Mouse (Mus musculus): ENCODE measurements around the gene Mrps21. TPM values are rescaled to one million over a fixed set of nuclear protein-coding genes. Genes with fewer than 3 reads are reported as not detected.
"Not testable (repeated sequence)": the region's sequence is repeated elsewhere in the genome, so short reads cannot be mapped to it uniquely, and the experiment has no call there.

Mrps21 gene
- 100 to 1,000 TPM; 192 to 303 (median 226) TPM for total RNA-seq (2022)

DNA sequence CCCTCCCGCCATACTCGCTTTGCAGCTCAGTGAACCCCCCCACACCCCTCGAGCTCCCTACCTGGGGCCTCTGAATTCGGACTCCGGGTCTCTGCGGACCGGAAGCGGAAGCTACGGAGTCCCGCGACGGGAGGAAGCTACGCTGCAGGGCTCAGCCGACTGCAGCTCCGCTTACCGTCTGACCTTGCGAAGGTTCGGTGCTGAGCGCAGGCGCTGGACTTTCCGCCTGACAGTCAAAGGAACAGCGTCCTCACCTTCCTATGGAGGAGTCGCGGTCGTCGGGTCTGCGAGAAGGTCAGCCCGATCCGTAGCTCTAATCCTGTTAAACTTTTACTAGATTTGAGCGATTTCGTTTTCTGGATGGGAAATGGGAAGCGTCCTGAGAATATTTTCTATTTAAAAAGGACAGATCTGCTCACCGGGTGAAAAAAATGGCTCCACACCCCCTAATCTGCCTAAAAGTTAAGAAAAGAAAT, at the start of gene Mrps21:
Gene Mrps21 (minus strand): TSS at position 128 of the 476 bp plus-strand sequence.
- peak; percentile 87 for DNase-seq

DNA sequence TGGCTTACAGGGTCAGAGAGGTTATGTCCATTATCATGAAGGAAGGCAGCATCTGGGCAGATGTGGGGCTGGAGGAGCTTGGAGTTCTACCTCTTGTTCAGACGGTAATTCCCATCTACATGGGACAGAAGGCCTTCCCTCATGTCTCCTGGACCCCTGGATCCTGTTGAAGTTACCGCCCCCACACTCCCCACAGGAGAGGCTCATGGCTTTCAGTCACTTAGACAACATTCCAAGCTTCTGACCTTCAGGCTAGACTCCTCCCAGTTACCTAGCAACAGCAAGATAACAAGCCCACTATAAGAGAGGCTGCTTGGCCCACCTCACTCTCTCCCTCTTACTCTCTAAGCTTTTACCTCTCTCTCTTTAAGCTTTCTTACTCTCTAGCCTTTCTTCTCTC, 49.2 kb upstream of the Mrps21 start:
- not testable (repeated sequence) for DNase-seq

DNA sequence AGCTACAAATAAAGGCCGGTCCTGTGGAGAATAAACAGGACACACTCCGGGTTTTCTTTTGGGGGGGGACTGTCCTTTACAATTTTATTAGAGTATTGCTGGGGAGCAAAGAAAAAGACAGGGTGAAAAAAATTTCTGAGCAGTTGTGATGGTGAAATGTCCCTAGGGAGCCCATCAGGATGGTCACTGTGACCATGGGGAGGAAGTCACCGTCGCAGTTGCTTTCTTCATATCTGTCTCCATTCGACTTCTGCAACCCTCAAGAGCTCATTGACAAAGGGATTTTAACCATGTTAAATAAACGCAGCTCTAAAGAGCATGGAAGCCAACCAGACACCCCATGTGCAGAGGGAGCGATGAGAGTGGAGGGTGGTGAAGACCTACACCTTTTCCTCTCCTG, 45.4 kb upstream of the Mrps21 start:
- no peak for DNase-seq

DNA sequence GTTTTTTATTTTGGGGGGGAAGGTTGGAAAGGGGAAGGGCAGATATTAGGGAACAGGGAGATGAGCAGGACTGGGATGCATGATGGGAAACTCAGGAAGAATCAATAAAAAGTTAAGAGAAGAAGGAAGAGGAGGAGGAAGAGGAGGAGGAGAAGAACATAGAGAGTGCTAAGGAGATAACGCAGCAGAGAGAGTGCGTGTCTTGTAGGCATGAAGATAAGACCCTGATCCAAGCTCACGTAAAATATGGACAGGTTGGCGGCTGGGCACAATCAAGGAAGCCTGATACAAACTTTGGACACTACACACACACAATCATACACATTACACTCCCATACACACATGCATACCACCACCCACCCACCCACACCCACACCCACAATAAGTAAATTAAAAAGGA, 43.4 kb upstream of the Mrps21 start:
- no peak for DNase-seq

DNA sequence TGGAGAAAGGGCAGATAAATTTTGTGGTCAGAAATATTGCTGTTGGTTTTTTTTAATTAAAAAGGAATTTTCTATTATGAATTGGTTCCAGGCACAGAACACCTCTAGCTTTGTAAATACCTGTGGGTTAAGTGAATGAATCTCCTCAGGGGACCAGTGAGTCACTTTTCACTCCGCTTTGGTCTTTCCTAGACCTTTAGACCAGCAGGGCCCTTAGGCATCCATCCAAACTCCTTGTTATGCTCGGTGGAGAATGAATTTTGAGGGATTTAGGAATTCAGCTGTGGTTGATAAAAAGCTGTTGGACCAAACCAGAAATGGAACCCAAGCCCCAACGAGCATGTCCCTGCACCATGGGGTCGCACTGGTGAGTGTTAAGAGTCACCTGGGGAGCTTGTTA, 36.3 kb upstream of the Mrps21 start:
- no peak for DNase-seq

DNA sequence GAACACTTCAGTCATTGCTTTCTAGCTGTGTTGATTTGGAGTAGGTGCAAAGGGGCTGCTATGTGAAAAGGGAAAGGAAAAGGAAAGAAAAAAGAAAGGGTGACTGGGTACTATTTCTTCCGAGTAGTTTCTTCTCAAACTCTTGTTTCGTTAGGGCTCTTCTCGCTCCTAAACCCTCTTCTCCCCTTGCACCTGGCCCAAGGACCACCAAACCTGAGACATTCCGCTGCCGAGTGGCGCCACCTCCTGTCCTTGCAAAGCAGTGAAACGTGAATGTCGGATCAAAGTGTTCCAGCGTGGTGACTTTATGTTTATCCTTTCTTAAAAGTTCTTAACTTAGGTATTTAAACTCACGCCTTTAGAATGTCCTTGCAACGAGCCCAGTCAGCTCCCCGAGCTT, 35.5 kb upstream of the Mrps21 start:
- DNase-seq: no peak

DNA sequence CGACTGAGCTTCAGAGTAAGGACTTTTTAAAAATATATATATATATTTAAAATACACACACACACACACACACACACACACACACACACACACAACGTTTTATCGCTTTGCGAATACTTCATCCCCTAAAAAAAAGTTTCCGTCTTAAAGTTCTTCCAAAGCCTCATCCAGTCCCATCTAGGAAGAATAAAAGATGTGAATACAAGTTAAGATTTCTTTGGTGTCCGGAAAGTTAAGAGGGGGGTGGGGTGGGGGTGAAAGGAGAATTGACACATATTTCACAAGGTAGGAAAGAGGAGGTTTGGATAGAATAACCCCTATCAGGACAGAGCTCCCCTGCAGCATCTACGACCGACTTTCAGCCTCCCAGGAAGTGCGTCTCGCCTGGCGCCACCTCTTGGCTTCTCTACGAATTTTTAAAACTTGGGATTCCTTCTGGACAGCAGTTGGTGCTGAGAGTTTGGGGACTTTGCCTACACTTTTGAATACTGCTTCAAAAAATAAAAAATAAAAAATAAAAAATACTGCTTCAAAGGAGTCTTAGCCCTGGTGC, 34.7 kb upstream of the Mrps21 start:
- DNase-seq: no peak

DNA sequence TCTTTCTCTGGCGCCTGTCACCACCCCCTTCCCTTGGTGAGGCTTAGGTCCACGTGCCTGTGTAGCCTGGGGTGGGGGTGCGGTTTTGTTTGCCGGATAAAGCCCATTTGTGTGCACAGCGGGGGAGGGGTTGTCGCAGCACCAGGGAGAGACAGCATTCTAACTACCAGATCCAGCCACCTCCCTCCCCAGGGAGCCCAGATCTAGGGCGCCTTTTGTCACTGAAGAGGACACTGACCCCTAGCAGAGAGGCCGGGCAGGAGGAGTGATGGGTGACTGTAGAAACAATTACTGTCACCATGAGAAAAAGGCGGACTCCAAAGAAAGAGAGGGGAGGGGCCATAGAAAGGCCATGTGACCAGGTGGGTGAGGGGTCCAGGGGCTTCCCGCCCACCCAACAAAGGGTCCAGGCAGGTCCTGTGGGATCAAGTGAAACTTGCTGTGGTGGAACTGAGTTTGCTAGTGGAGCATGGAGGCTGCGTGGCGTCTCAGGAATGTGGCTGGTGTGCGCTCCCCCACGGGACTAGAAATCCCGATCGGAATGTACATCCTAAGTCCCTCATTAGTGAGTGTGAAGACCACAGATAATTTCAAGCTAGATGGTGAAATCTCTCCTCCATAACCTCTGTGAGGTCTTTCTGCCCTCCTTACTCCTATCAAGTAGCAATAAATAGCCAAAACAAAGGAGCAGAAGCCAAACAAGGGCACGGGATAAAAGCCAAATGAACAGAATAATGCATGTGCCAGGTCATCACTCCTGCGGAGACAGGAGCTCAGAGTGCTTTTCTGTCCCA, 34.0 kb upstream of the Mrps21 start:
- DNase-seq: no peak

DNA sequence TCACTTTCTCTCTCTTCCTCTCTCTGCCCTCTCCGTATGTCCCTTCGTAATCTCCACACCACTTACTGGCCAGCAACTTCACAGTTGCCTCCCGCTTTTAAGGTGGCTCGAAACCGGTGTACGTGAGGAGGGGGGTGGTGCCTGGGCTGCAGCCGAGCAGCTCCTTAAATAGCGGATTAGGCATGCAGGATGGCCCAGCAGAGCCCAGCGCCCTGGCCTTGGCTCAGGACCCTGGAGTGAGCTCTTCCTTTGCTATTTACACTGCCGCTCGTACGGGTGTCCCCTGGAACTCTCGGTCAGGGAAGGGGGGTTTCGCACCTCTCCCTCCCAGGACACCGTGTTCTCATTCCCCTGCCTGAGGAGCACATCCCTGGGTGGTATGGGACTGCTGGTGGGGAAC, 33.2 kb upstream of the Mrps21 start, which contains the start of gene Car14:
Gene Car14 (minus strand): TSS at position 124 of the 400 bp plus-strand sequence.
- no peak for DNase-seq

DNA sequence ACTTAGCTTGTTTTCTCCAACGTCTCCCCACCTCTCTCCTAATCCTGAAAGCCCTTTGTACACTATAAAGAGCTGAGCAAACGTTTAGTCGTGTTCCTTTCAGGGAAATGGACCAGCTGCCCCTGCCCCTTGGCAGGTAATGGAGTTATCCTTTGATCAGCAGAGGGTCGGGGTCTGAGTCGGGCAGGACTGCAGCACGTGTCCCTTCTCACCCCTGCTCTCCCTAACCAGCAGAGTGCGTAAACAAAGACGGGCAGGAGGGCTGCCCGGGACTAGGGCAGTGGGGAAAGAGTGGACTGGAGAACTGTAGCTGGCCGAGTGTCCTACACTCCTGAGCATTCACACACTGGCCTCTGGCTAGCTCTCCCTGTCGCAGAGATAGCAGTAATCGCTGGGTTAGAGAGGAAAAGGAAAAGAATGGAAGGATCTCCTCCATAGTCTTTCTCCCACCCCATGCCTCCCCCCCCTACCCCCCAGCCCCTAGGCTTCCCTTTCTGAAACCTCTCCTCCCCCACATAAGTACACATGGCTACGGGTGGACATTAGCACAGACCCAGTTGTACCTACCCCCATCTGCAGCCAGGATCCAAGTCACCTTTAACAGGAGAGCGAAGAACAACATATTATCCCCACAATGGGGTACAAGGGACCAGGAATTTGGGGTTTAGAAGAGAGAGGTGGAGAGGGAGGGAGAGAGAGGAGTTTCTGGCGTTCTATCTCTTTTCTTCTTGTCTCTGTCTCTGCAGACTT, 32.6 kb upstream of the Mrps21 start:
- no peak for DNase-seq

DNA sequence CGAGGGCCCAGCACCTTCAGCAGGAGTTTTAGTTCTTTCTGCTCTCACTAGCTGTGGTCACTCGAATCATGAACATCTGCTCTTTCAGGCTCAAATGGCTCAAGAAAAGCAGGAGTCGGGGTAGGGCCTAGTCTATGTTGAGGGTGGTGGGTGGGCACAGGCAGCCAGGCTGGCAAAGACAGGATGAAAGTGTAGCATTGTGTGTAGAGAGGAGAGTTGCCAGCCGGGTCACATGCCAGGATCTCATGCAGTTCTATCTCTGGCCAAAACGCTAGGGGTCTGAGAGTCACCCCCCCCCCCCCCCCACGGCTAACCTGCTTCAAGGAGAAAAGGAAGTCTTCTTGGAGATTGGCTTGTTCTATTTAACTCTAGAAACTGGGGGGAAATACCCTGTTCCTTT, 31.3 kb upstream of the Mrps21 start:
- no peak for DNase-seq

DNA sequence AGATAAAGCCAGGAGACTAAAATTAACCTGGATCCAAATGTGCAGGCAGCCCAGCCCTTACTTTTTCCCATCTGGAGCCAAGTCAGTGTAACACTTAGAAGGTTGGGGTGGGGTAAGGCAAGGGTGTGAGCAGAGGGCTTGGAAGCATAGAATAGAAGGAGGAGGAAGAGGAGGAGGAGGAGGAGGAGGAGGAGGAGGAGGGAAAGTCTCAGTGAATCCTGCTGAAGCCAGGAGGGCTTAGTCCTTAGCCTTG, 31.0 kb upstream of the Mrps21 start:
- no peak for DNase-seq

DNA sequence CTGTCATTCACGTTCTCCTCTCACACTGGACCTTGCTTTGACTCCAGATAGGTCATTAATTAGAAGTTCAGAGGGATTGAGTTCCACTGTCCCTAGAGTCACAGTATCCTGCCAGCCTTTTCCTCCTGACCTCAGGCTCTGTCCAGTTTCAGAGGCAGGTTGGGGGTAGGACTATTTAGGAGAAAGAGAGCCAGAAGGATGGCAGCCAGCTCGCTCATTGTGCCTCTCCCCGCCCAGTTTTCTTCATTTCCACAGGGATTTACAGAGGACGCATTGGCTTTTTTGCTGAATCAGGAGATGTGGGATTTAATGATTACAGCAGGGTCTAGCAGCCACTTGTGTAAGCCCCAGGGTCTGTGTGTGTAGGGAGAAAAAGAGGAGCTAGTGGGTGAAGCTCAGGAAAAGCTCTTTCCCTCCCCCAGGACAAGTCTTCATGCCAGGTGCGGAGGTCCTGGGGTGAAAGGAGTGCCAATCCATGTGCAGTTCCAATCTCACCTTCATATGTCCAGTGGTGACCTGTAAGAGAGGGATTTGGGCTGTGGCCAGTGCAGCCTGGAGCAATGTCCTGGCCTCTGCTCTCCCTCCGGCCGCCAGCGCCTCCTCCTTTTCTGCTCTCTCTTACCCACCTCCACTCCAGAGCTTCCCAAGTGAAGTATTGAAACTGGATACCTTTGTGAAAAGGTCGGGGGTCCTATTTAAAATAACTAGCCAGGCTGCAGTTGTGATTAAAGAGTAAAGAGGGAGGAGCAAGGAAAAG, 30.5 kb upstream of the Mrps21 start:
- DNase-seq: no peak

DNA sequence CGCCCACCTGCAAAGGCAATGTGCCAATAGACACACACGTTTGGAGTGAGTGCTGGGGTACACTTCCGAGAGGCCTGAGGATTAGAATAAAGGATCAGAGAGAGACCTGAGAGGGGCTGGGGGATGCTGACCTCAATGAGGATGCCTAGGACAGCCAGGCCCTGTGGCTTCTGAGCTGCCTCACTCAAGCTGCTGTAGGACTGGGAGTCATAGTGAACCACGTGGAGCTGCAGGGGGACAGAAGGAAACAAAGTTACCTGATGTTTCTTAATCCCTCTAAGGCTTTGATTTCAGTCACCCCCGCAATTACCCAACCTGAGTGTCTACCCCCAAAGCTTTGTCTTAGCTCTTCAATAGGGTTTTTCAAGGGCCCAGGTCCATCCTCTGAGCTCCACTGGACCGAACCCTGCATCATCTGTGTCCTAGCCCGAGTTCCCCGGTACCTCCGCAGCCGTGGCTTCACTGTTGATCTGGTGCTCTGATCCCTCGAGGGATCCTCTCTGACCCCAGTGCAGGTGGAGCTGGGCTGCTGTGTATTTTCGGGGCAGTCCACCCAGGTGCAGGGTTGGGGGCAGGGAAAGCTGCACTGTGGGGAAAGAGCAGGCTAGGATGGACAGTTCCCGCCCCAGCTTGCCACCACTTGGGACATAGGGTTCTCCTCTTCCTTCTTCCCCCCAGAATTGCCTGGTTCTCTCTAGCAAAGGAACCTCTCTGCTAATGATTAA, 28.6 kb upstream of the Mrps21 start:
- no peak for DNase-seq

DNA sequence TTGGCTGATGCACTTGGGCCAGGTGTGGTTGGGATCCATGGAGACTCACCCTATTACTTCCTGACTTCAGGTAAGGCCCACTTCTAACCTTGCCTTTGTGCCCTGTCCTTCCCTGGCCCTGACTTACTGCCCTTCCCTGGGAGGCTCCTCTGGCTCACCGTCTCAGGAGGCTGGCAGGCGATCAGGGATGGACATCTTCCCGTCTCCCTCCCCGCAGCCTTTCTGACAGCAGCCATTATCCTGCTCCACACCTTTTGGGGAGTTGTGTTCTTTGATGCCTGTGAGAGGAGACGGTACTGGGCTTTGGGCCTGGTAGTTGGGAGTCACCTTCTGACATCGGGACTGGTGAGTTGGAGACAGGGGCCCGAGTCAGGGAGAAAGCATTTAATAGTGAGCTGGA, 24.2 kb upstream of the Mrps21 start:
- not testable (repeated sequence) for DNase-seq

DNA sequence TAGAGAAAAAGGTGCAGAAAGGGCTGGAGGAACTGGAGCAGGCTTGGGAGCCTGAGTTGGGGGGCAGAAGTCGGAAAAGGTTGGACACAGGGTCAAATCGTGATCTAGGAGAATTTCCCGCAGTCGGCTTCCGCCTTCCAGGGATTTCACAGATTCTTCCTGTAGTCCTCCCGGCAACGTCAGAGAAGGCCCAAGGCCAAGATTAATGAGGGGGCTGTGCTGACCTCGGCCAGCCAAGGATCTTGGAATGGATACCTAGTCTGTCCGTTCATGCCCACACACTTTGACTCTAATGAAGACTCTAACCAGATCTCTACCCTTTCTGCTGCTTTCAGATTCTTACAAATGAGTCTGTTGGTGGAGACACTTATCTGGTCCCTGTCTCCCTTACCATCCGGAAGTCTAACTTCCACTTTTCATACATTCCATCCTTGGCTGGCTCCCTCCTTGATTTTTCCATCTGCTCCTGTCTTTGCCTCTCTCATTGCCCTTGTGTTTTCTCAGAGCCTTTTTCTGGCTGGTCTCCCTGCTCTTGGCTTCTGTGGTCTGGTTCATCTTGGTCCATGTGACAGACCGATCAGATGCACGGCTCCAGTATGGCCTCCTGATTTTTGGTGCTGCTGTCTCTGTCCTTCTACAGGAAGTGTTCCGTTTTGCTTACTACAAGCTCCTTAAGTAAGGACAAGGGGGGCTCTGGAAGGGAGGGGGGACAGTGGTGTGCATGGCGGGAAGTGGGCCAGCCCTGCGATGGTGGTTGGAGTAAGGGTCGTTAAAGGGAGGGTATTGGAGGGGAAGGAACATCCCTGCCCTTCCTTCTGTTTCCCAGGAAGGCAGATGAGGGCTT, 23.2 kb upstream of the Mrps21 start:
- DNase-seq: peak; percentile 78

DNA sequence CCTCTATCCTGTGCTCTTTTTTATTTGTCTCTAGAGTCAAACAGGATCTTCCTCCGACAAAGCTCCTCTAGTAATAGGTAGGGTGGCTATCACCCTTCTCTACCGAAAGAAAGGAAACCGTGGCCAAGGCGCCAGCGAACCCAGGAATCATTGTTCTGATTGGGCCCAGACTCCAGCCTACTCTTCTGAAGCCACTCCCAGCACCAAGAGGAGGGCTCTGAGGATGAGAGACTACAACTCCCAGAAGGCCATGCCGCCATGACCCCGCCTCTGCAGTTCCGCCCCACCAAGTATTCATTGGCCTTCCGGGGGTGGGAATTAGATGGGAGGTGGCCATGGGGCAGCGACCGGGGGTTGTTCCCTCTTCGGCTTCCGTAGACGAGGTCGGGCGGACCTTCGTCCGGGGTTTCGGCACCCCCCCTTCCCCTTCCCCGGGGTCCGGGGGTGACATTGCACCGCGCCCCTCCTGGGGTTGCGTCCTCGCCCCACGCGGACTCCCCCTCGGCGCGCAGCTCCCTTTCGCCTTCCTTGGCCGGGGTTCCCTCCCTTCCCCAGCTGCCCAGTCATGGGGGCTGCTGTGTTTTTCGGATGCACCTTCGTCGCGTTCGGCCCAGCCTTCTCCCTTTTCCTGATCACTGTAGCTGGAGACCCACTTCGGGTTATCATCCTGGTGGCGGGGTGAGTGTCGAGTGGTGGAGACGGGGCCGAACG, 22.4 kb upstream of the Mrps21 start, which contains the start of gene Aph1a:
Gene Aph1a (plus strand): TSS at position 364 of the 711 bp plus-strand sequence.
- peak; percentile 98 for DNase-seq

DNA sequence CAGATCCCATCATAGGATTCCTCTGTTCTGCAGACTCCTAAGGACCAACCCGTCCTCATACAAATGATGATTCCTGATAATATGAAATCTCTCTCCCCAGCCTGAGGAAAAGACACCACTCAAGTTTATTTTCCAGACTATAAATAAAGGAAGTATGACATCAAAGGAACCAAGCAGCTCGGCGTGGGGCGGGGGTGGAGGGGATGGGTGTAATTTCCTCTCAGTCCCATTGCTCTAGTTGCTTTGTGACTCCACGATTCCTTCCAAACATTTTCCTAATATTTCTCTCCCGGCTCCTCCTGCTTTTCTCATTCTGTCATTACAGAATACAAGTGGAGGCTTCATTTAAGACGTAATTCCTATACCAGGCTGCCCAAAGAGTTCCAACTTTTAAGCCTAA, 21.8 kb upstream of the Mrps21 start:
- DNase-seq: no peak

DNA sequence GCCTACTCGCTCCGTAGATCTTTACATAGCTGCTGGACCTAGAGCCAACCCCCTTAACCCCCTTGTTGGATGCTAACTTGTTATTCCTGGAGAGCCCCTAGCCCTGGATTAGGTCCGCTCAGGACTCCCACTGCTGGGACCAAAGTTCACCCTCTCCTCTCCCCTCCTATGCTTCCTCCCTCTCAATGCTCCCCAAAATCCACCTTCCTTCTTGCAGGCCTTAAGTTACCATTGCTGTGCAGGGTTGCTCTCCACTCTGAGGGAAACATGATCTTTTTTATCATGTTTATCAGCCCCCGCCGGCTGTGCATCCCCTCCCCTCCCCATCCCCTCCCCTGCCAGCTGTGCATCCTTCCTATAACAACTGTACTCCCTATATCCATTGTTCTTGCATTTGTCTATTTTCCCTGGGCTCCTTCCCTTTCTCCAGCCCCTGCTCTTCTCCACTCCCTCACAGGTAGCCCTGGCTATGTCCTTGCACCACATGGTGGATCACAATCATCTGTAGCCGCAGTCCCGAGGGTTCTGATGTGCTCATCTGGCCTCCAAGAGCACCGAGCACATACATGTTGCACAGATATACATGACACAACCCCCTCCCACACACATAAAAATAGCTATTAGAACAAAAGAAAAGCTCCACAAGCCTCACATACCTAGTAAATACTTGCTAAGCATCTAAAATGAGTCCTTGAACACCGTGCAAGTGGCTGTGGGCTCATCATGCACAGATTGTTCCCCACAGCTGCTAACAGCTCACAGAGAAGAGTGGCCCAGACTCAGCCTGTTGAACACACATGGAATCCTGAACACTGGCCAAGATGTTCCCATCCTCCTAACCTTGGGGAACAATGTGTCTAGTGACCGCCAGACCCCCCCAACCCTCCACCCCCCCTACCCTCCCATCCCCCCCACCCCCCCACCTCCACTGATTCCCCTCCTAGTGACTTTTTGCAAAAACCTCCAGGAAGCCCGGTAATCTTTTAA, 21.0 kb upstream of the Mrps21 start:
- no peak for DNase-seq

All from adrenal gland, adult 8-10 months (tissue).